Mouse (Mus musculus) cerebellum, adult 18-20 months (tissue): ENCODE data around the gene Myo10.
A peak's percentile ranks its signal among the peaks of the same experiment; 100 is the strongest.

Experiments used
- DNase-seq, 2 experiments: peaks; one replicate each; pipeline ENCODE4 v3.0.0; 2021

The Myo10 gene

DNA sequence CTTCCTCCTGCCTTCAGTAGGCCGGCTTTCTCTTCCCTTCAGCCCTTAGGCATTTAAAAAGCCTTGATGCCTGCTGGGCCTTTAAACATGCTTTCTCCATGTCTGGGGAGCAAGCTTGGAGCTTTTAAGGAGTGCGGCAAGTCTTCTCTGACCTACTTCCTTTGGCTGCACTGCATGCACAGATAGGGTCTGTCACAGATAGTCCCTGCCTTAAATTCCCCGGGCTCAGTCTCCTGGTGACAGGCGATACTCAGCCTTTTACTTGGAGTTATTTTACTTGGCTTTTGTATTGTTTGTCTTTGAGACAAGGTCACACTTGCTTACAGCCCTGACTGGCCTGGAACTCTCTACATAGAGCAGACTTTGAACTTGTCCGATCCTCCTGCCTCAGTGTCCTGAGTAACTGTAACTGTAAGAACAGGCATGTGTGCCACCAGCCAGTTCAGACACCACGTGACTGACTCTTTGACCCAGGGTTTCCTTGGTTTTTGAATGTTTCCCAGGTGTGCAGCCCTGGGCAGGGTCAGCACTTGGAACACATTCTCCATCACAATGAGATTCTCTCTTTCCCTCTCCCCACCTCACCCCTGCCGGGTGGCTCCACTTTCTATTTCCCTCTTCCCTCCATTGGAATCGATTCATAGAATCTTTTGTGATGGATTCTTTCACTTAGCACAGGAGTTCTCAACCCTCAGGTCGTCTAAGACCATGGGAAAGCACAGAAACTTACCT, 147.4 kb downstream of the Myo10 start:
- DNase-seq = no peak

DNA sequence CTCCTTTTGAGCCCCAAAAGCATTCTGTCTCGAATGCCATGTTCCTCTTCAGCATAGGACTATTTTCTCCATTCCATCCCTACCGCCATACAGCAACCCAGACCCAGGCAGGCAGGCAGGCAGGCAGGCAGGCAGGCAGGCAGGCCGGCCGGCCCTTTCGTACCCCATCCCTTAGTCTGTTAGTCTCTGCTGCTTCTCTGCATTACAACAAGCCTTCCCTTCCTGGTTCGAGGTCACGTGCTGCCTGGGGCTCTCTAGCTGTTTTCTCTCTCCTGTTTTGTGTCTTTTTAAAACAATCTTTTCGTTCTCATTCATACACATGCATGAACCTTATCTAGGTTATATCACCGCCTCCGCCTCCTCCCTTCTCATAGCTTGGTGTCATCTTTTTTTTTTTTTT, 149.5 kb downstream of the Myo10 start:
- DNase-seq = no peak

DNA sequence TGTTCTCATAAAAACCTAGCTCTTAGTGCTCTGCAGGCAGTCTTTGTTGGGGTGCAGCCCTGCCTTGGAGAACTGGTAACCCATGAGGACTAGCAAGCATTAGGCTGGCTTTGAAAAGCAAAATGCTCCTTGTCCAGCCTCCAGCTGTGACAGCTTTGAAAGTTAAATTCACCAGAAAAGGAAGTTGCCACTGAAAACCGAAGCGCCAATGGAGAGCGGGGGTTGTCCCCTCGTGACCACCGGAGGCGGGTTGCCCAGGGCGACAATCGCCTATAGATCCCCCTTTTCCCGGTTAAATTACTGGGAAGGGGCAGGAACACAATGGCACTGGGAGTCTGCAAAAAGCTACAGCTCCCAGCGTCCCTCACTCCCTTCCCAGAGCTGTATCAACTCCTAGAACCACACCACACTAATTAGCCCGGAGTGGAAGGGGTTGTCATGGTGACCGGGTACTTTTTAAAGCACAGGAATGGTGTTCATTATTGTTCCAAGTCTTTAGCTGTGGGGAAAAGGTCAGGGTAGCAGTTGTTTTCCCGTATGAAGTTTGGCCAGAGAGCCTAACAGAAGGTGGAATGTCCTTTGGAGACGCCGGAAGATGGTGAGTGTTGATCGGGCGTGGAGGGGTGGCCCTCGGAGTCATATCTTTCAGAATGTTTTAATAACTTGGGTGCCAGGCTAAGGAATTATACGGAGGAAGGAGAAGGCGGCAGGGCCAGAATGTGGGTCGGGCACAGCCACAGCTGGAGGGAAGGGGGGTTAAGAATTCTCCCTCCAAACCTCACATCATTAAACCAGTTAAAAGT, 151.6 kb downstream of the Myo10 start:
- no peak for DNase-seq

DNA sequence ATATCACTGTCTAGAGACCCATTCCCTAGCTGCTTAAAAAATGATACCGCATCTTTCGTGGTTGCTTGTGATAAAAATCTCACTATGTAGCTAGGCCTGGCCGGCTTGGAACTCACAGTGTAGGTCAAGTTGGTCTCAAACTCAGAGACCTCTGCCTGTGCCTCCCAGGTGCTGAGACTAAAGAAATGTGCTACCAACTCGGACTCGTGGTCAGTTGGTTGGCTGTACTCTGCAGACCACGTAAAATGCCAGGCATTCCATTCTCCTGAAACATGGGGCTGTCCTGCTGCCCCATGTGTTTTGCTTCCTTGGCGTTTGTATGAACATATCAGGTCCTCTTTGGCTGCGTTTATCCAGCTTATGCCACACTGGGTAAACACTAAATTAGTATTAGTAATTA, 156.6 kb downstream of the Myo10 start:
- DNase-seq = no peak

DNA sequence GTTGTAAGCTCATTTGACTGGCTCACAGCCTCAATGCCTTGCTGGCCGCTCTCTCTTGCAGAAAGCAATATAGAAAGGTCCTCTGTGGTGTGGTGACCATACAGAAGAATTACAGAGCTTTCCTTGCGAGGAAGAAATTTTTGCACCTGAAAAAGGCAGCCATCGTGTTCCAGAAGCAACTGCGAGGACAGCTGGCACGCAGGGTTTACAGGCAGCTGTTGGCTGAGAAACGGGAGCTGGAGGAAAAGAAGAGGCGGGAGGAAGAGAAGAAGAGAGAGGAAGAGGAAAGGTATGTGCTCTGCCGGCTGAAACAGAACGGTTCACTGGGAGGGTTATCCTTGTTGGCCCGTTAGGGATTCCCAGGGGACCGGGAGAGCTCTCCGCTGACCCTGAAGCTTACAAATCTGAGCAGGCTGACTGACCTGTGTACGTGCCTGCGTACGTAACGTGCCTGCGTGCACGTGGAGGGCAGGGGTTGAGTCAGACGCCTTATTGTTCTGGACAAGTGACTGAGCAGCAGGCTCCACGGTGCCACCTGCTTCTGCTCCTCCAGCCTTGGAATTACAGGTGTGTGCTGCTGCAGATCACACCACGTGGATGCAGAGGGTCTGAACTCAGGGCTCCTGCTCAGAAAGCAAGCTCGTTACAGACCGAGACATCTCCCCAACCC, 157.3 kb downstream of the Myo10 start:
- no peak for DNase-seq

DNA sequence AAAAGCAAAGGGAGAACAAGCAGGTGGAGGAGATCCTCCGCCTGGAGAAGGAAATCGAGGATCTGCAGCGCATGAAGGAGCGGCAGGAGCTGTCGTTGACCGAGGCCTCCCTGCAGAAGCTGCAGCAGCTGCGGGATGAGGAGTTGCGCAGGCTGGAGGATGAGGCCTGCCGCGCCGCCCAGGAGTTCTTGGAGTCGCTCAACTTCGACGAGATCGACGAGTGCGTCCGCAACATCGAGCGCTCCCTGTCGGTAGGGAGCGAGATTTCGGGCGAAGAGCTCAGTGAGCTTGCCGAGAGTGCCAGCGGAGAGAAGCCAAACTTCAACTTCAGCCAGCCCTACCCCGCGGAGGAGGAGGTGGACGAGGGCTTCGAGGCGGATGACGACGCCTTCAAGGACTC, 158.7 kb downstream of the Myo10 start:
- no peak for DNase-seq

DNA sequence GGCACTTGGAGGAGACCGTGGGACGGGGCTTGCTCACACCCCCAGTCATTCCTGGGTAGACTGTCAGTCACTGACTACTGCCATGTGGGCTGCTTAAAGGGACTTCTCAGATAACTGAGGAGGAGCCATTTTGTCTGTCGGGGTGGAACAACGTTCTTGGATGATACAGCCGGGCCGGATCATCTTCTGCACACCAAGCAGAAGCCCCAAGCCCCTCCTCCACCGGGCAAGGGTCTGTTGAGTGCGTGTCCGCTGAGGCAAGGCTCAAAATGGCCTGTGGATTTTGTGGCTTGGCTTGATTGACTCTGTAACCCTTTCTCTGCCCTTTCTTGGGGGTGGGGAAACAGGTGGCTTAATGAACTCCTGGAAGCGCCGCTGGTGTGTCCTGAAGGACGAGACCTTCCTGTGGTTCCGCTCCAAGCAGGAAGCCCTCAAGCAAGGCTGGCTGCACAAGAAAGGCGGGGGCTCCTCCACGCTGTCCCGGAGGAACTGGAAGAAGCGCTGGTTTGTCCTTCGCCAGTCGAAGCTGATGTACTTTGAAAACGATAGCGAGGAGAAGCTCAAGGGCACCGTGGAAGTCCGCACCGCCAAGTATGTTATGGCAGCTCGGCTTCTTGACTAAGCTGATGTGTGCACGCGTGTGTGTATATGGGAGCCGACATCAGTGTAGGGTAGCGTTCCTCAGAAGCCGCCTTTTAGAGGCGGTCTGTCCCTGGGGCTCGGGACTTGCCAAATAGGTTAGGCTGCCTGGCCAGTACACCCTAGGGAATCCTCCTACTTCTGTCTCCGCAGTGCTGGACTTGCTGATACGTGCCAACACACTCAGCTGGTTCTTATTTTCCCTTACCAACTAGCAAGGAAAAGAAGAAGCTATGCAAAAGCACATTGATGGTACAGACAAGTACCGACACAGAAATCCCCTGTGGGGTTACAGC, 163.4 kb downstream of the Myo10 start:
- no peak for DNase-seq

DNA sequence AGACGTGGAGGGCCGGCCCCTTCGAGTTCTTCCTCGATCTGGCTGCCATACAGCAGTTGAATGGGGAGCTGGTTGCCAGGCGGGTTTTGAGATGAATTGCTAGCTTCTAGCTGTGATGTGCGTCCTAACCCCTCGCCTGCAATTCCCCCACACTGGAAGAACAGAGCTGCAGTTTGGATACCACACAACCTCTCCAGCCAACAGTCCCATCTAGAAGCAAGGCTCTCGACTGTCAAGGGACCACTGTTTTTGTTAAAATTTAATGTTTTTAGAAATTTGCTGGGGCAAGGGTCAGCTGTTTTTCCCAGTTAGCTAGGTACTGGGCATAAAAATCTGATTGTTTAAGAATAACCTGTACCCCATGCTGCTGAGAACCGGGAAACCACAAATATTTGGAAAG, 165.1 kb downstream of the Myo10 start:
- no peak for DNase-seq

DNA sequence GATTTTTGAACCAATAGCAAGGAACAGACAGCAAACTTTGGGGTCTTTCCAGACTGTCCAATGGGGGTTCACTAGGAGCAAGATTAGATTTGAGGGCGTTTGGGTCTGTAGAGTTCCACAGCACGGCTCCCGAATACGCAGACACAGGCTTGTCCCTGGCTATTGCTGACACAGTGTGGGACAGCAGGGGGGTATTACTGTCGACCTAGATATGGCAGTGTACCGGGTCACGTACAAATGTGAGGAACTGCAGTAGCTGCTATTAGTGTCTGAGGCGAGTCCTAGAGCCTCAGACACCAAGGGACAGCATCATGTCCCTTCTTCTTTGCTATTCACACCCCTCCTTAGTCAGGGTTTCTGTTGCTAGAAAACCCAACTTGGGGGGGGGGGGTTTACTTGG, 165.6 kb downstream of the Myo10 start:
- no peak for DNase-seq

DNA sequence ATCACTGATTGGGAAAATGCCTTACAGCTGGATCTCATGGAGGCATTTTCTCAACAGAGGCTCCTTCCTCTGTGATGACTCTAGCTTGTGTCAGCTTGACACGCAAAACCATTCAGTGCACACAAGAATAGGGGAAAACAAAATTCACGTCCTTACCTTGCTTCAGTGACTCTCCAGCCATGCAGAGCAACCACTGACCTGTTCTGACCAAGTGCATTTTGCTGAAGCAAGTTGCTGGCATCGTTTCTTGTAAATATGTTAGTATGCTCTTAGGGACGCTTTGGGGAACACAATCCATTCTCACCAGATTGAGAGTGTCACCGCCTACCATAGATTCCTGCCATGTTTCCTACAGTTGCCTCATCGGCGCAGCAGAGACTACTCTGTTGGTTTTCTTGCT, 166.2 kb downstream of the Myo10 start:
- DNase-seq = no peak

DNA sequence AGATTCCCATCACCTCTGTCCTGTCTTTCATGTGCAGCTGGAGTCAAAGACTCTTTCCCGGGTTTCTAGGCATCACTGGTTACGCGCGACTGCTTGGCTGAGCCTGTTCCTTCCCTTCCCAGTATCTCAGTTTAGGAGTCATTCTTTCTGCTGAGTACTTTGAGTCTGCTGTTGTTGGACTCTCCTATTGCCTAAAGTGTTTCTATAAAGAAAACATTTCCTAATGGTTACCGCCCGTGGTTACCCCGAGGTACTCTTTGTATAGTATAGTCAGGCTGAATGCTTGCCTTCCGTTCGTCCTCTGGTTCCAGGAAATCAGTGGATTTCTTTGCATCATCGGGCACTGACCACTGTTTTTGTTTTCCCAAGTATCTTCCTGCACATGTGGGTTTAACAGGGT, 166.9 kb downstream of the Myo10 start:
- no peak for DNase-seq

DNA sequence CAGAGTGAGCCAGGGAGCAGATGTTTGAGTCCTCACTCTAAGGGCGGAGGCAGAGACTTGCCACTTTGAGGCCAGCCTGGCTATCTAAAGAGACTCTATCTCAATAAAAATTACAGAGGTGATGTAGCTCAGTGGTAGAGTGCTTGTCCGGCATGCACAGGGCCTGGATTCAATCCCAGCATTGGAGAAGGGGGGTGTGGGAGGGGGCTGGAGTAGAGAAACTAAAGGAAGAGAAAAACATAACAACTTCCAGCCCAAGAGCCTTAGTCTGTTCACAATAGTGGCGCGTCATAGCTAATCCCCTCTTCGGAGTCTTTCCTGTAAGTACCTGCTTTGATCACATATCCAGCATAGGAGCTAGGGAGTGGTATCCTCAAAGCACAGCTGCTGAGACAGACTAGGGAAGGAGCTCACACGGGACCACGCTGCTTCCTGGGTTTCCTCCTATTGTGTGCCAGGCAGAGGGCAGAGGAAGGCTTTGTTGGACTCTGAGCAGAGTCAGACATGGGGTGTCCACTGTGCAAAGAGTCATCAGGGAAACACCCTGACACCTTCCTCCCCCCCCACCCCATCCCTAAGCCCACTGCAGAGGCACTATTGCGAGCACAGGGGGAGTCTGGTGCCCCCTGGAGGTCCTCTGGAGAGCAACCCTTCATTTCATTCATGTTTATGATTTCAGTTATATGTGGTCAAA, 169.5 kb downstream of the Myo10 start:
- no peak for DNase-seq

DNA sequence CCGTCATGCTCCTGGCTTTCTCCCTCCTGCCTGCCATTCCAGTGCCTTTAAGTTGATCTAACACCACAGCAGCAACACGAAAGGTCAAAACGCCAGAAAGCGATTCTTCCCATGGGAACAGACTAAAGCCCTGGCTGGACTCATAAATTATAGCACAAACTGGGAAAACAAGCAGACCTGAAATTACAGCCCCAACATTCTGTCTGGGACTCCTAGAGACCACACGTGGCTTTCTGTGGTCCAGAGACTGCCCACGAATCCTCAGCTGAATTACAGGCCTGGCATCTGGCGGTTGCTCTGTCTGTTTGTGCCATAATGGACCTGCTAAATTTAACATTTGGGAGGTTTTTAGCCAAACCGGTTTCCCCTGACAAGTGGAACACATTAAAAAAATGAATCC, 171.8 kb downstream of the Myo10 start:
- no peak for DNase-seq

DNA sequence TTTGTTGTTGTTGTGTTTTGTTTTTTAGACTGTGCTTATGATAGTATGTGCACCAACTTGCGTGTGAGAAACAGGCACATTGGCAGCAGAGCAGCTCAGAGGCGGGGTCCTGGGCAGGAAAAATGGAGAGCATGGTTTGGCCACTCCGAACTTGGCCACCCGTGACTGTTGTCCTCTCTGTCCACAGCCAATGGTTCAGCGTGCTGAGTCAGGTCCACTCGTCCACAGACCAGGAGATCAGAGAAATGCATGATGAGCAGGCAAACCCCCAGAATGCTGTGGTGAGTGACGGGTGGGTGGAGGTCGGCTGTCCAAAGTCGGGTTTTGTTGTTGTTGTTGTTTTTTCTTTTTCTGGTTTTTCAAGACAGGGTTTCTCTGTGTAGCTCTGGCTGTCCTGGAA, 173.2 kb downstream of the Myo10 start:
- no peak for DNase-seq

DNA sequence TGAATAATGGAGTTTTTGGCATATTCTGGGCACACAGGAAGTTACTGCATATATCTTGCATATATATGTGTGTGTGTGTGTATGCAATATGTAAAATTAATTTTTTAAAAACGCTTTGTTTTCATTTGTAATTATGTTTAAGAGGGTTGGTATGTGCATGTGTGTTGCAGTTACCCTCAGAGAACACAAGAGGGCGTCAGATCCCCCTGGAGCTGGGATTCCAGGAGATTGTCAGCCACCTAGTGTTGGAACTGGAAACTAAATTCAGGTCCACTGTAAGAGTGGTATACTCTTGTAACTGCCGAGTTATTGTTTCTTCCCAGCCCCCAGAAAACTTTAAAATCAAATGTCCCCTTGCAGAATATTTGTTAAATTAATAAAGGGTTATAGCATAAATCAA, 174.0 kb downstream of the Myo10 start:
- DNase-seq = no peak

DNA sequence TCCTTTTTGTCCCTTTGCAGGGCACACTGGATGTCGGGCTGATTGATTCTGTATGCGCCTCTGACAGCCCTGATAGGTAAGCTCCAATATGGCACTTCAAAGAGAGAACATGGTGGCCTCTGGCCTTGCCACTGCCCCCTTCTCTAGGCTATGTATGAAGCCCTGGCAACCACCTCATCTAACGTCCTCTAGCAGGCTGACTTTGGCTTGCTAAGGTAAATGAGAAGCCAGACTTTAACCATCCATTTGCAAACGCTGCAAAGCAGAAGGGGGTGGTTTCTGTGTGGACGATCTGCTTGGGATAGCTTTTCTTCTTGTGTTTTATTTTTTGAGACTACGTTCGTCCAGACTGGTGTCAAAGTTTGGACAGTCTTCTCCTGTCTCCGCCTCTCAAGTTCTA, 174.9 kb downstream of the Myo10 start:
- no peak for DNase-seq

DNA sequence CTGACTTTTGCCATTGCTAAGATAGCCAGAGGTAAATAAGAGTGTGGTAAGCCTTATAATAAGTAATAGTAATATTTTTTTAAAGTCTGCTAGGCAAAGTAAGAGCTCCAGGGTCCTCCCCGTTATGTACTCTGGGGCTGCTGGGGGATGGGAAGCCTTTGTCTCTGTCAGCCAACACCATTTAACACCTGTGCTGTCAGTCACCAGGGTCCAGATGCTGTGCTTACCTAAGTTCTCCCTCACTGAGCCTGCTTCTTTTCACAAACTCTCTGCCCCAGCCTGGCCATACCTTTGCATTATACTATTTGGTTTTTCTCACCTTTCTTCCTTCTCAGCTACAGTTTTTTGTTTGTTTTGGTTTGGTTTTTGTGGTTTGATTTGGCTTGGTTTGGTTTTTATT, 175.6 kb downstream of the Myo10 start:
- no peak for DNase-seq

DNA sequence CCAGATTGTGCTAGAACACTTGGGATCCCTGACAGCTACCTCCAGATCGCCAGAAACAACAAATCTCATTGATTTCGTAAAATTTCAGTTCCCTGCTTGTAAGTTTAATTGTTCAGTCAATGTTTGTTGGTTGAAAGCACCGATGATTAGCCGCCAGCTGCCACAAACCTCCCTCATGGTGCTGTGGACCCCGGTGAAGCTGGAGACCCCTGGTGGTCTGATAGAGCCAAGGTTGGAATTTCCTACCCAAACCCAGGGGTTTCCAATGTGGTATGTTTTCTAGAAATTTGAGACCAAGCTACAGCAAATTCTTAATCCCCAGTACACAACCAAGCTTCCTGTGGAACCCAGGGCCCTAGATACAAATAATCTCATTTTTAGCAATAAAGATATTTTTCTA, 179.4 kb downstream of the Myo10 start:
- no peak for DNase-seq

DNA sequence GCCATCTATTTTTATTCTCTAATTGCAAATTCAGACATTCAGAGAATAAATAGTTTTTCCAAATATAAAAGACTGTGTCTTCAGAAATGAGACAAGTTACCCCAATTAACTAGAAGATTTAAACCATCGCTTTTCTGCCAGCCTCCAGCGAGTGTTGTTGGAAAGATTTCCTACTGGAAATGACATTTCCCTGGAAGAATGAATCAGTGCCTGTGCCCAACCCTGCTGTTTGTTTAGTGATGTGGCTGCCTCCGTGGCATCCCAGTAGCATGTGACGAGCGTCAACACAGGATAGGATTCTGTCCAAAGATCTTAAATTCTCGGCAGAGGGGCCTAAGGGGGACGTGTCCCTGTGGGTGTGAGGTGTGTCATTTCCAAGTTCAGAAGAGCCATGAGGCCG, 179.9 kb downstream of the Myo10 start:
- DNase-seq = no peak

DNA sequence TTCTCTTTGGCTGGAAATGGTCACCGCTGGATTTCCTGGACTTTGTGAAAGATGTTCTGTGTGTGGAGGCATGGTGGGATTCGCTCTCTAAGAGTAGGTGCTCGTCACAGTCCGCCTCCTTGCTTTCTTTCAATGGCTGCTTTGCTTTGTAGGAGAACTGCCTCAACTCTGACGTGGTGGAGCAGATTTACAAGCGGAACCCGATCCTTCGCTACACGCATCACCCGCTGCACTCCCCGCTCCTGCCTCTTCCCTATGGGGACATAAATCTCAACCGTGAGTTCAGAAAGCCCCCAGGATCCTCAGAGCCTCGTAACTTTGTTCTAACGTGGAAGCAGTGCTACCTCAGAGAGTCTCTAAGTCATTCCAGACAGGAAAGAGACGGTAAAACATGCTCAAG, 180.8 kb downstream of the Myo10 start:
- no peak for DNase-seq

DNA sequence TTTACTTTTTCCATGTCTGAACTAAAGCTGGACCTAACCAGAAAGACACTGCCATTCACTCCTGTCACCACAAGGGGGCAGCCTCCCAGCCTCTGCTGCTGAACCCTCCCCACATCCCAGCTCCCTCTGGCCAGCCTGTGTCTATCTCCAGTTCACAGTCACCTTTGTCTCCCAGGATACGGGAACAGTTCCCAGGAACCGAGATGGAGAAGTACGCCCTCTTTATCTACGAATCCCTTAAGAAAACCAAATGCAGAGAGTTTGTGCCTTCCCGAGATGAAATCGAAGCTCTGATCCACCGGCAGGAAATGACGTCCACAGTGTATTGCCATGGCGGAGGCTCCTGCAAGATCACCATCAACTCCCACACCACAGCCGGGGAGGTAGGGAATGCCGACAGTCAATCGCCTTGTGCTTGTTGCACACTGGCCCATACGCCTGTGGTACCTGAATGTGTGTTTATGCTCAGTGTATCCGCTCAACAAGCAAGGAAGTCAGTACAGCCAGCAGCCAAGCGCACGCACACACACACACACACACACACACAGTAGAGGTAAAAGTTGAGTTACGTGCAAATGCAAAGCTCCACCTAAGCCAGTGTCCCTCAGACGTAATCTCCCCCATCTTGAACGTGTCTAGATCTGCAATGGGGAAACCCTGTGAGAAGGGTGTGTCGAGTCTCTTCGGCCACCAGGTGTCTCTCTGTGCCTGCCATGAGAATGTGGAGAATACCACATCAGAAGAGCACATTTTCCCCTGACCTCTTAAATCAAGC, 183.2 kb downstream of the Myo10 start:
- peak; percentile 76 to 84 for DNase-seq

DNA sequence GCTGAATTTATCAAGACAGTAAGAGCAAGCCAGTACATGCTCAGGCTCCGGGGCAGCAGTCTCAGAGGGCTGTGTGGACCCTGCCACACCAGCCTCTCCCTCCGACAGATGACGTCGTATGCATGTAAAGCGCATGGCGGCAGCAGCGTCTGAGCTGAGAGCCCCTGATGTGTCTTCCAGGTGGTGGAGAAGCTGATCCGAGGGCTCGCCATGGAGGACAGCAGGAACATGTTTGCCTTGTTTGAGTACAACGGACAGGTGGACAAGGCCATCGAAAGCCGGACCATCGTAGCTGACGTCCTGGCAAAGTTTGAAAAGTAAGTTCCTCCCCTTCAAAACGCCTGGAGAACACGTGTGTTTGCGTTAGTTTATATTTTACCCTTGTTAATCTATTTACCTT, 184.0 kb downstream of the Myo10 start:
- DNase-seq = no peak
